Mouse (Mus musculus) left cerebral cortex, adult 11 months (tissue): ENCODE data around the gene Gp9.
A peak's percentile ranks its signal among the peaks of the same experiment; 100 is the strongest.

Experiments
- DNase-seq: peaks from one replicate; pipeline ENCODE4 v3.0.0; 2022; ENCODE audit warnings: low spot score

Gp9 gene

DNA sequence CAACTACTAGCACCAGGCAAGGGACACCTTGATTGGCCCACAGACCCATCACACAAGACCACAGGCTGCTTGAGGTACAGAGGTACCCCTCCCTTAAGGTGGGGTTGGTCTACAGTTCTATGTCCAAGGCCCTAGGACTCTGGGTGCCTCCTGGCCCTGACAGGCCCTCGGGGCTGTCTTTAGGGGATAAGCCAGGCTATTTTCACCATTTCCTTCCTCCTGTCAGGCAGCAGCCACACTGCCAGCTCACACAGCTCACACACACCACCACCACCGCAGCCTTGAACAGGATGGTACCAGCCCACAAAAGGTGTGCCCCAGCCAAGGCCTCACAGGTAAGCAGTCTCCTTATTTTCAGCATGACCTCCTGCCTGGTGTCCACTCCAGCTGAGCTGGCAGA lies at the start of gene Gp9:
TSS of gene Gp9 (plus strand) at position 231 of the 400 bp plus-strand sequence.
- no peak for DNase-seq

DNA sequence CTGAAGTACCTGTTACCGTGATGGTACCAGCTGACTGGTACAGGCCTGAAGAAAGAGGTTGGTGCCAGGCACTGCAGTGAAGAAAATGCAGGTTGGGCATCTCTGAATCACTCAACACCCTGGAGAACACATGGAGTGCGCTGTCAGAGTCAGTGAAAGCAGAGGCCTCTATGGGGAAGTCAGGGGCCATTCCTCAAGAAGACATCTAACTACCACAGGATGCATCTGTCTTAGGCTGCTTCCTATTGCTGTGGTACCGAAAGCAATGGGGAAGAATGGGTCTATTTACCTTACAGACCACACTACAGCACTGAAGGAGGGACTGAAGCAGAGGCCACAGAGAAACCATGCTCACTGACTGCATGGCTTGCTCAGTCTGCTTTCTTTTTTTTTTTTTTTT lies 49.8 kb upstream of the Gp9 start:
- DNase-seq: no peak

GRCm38 (mm10) chr6:87730141-87730540 lies 47.7 kb upstream of the Gp9 start:
- DNase-seq: no peak

DNA sequence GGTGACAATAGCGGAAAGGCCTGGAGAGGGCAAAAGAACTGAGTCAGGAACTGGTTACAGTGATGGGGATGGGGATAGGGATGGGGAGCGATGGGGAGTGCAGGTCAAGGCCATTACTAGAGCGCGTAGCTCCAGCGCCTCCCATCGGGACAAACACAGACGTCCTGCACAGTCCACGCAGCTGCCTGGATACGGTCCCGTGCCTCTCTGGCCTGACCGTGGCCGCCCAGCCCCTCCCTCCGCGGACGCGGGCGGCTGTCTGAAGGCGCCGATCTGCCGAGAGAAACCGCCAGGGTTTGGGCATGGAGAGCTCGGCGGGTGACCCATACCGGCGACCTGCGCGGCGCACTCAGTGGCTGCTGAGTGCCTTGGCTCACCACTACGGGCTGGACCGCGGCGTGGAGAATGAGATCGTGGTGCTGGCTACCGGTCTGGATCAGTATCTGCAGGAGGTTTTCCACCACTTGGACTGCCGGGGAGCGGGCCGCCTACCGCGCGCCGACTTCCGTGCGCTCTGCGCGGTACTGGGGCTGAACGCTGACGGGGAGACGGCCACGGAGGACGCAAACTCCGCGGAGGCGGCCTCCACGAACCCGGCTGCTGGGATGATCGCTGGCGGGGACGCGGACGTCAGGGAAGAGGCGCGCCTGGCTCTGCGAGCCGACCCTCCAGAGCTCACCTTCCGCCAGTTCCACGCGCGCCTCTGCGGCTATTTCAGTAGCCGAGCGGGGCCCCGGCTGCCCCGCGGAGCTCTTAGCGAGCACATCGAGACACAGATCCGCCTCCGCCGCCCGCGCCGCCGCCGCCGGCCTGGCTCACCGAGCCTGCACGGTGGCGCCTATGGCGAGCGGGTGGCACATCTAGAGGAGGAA lies 47.0 kb upstream of the Gp9 start, which contains the start of gene Efcc1:
TSS of gene Efcc1 (plus strand) at position 279 of the 872 bp plus-strand sequence.
- peak; percentile 30 for DNase-seq

- no peak for DNase-seq
Measured at GRCm38 (mm10) chr6:87731463-87732095, 46.3 kb upstream of the Gp9 start.

- no peak for DNase-seq
Measured at GRCm38 (mm10) chr6:87732151-87733011, 45.5 kb upstream of the Gp9 start.

- no peak for DNase-seq
Measured at GRCm38 (mm10) chr6:87733131-87733930, 44.5 kb upstream of the Gp9 start.

- DNase-seq: no peak
Measured at GRCm38 (mm10) chr6:87734136-87734535, 43.7 kb upstream of the Gp9 start.

- no peak for DNase-seq
Measured at GRCm38 (mm10) chr6:87736923-87737322, 40.9 kb upstream of the Gp9 start.

DNA sequence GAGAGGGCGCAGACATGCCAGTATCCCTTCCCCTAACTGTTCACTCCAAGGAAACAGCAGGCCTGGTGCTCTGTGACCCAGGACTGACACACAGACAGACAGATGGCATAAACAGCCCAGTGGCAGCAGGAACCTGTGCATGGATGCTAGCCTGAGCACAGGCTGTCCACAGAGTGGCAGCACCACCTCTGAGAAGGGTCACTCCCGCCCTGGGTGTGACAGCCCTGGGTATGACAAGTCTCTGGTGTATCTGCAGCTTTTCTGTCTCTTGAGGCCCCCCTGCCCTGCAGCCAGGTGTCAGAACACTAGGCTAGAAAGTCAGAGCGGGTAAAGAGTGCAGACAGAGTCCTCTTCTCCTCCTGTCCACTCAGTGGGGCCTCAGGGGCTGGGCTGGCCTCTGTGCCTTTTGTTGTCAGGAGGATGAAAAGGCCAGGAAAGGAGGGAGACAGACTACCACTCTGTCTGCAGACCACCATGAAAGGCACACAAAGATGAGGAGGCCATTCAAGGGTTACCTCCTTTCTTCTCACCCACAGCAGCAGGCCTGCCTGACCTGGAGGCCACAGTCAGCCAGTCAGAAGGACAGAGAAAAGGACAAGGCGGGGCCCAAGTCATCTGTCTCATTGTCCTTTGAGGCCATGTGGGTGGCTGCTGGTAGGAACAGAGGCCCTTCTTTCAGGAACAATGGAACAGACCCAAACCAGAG lies 39.8 kb upstream of the Gp9 start:
- DNase-seq: no peak

DNA sequence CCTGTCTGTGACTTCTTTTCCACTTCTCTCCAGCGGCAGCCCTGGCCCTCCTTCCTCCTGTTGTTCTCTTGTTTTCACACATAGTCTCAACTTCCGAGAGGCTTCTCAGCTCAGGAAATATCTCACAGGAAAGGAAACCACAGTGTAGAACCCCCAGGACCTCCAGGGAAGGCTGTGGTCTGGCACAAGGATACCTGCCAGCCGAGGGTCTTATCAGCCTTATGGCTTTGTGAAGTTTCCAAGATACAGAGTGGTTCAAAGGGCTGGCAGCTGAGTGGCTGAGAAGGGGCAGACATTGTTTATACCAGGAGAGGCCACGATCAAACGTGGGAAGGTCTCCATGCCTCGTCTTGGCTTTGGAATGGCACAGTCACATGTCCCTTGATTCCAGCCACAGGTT lies 38.0 kb upstream of the Gp9 start:
- DNase-seq: no peak

DNA sequence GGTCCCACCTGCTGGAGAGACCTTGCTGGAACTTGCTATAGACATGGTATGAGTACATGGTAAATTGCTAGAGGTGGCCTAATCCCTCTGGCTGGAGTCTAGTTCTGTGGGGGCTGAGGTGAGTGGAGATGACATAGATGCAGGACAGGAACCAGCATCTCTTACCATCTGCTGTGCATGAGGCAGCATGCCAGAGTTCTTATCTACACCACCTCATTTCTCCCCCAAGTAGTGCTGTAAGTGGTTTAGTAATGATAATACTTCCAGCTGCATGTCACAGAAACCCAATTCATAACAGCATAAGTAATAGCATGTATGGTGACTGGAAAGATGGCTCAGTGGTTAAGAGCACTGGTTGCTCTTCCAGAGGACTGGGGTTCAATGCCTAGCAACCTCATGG lies 37.4 kb upstream of the Gp9 start:
- no peak for DNase-seq

GRCm38 (mm10) chr6:87741978-87742377 lies 35.9 kb upstream of the Gp9 start:
- no peak for DNase-seq

- no peak for DNase-seq
Measured at GRCm38 (mm10) chr6:87742804-87743203, 35.1 kb upstream of the Gp9 start.

DNA sequence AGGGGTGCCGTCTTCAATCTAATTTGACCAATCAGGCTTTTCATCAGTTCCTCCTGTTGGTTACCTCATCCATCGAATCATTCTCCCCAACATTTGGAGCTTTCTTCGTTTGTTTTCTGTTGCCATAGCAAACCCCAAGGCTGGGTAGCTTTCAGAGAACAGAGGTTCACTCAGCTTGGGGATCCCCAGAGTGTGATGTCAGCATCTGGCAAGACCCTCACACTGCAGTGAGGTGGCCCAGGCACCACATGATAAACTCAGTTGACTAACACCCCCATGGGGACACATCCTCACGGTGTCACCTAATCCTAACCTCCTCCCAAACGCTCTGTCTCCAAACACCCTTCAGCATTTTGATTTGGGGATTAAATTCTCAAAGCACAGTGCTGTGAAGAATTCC lies 34.6 kb upstream of the Gp9 start:
- DNase-seq: no peak

DNA sequence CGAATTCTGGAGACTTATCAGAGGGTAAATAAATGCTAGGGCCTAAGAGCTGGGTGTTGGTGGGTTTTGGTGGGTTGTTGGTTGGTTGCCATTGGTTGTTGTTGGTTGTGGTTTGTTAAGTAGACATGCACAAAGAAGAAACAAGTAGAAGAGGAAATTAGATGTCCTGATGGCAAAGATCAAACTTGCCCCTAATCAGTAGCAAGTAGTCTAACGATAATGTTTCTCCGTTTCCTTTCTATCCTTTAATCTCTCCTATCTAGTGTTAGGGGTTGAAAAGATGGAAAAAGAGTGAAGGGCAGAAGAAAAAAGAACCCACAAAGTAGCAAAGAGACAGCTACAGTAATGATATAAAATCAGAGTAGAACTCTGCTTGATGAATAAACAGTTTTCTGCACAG lies 33.2 kb upstream of the Gp9 start:
- no peak for DNase-seq

GRCm38 (mm10) chr6:87745301-87745700 lies 32.6 kb upstream of the Gp9 start:
- DNase-seq: no peak

GRCm38 (mm10) chr6:87746059-87746458 lies 31.8 kb upstream of the Gp9 start:
- no peak for DNase-seq

- DNase-seq: no peak
Measured at GRCm38 (mm10) chr6:87746849-87747248, 31.0 kb upstream of the Gp9 start.

DNA sequence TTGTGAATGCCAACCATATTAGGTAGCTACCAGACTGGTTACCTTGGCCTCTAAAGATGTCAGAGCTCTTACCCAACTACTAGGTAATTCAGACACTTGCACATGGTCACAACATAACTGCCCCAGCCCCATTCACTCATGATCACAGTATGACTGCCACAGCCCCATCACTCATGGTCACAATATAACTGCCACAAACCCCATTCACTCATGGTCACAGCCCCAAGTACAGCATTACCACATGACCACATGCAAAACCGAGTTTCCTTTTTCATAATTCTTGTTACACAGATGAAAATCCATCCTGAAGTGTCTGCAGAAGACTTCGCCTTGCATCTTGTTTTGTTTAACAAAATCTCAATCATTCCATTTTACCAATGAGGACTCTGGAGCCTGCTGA lies 29.8 kb upstream of the Gp9 start:
- no peak for DNase-seq

DNA sequence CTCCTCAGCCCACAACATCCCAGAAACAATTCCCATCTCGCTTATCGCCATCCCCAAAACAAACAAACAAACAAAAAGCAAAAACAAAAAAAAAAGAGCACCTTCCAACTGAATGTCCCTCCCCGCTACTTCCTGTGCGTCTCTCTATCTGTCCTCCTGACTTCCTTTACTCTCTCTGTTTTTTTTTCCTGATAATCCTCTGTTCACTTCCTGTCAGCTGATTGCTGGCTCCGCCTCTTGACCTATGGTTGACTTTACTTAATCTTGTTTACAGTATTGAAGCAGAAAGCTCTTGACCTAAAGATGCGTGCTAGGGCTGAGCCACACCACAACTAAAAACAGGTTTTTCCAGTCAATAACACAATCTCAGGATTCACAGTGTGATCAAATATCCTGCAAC lies 29.3 kb upstream of the Gp9 start:
- DNase-seq: no peak
